Mouse (Mus musculus): ENCODE data around the gene Armc9.

GRCm38 (mm10) chr1:86183577-86184263 is 29.1 kb downstream of the Armc9 start:
- TF ChIP-seq CTCF (IDR thresholded peaks at IDR 0.05; ENCODE audit: low read depth) (no peak), EP300 (IDR thresholded peaks at IDR 0.05; ENCODE audit: low read depth) (no peak)
